Mouse (Mus musculus): ENCODE data around the gene B230217C12Rik. TPM values are rescaled to one million over a fixed set of nuclear protein-coding genes. Genes with fewer than 3 reads are reported as not detected.
"Not testable (repeated sequence)": the region's sequence is repeated elsewhere in the genome, so short reads cannot be mapped to it uniquely, and the experiment has no call there.

The B230217C12Rik gene
- polyA plus RNA-seq, 1 experiment from 2014 or later: 4.3 TPM

DNA sequence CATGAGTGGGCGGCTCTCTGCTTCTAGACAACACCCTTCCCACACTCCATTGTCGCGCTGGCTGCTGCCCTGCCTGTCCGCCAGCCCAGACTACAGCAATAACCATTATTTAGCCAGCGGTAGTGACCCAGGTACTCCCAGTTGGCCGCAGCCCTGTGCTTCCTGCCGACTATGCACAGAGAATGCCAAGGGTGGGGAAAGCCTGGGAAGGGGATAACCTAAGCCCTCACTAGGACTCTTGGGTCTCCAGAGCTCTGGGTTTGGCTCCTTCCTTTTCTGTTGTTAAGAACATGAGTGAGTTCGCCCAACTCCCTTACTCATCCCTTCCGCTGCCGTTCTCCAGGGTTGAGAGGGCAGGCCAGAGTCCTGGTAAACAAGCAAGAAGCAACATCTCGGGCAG is 8.6 kb upstream of the B230217C12Rik start:
- Histone ChIP-seq H3K4me1 (ENCODE audit: insufficient read depth, low read length) (peaks cover 3% of the 10 kb centered on the region; the same call in 1 of the 2 replicates), H3K4me2 (replicated peaks; ENCODE audit: low read depth, low read length) (no peak overlapping the region), H3K27ac (ENCODE audit: low read length) (no peak overlapping the region), H3K9me3 (ENCODE audit: low read length) (no peaks in the 10 kb centered on the region), H3K36me3 (ENCODE audit: insufficient read depth, low read length) (peaks cover 48% of the 10 kb centered on the region), H3K9ac (replicated peaks; ENCODE audit: low read length) (no peak overlapping the region), H3K27me3 (ENCODE audit: insufficient read depth, low read length) (no peaks in the 10 kb centered on the region), H3K4me3 (ENCODE audit: low read length) (no peak overlapping the region)
- ATAC-seq (ENCODE audit: low FRiP score, low TSS enrichment): no peak
- WGBS: 60% methylated on average over 11 of the region's 11 CpGs

DNA sequence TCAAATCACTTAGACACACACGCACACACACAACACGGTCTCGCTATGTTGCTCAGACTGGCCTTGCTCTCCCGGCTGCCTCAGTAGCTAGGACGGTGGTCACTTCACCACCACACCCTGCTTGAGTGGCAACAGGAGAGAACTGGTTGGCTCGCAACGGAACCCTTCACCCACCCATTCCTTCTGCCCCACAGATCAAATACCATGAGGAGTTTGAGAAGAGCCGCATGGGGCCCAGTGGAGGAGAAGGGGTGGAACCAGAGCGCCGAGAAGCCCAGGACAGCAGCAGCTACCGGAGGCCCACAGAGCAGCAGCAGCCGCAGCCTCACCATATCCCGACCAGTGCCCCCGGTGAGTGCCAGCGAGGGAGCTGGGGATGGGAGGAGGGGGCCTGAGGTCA is 7.2 kb upstream of the B230217C12Rik start:
- no peak overlapping the region for H3K9ac ChIP-seq (replicated peaks; ENCODE audit: low read length)
- H3K4me2 ChIP-seq (replicated peaks; ENCODE audit: low read depth, low read length): no peak overlapping the region
- H3K9me3 ChIP-seq (ENCODE audit: low read length): no peaks in the 10 kb centered on the region
- H3K27ac ChIP-seq (ENCODE audit: low read length): no peak overlapping the region
- no peaks in the 10 kb centered on the region for H3K27me3 ChIP-seq (ENCODE audit: insufficient read depth, low read length)
- H3K4me3 ChIP-seq (ENCODE audit: low read length): no peak overlapping the region
- H3K4me1 ChIP-seq (ENCODE audit: insufficient read depth, low read length): peaks cover 3% of the 10 kb centered on the region; the same call in 1 of the 2 replicates
- H3K36me3 ChIP-seq (ENCODE audit: insufficient read depth, low read length): peaks cover 46% of the 10 kb centered on the region
- no peak for ATAC-seq (ENCODE audit: low FRiP score, low TSS enrichment)
- 80% methylated on average over 15 of the region's 15 CpGs for WGBS

DNA sequence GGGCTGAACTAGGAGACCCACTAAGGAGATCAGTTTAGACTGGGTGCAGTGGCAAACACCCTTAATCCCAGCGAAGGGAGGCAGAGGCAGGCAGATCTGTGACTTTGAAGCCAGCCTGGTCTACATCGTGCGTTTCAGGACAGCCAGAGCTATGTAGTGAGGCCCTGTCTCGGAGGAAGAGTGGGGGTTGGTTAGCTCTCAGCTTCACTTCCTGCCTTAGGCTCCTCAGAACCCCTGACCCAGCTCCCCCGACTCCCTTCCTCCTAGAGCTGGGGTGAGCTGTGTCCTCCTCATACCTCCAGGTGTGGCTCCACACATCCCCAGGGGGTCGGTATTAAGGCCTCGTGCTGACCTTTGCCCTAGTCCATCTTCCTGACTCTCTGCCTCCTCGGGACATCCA is 4.0 kb upstream of the B230217C12Rik start:
- Histone ChIP-seq H3K36me3 (ENCODE audit: insufficient read depth, low read length) (peaks cover 43% of the 10 kb centered on the region), H3K4me3 (ENCODE audit: low read length) (no peak overlapping the region), H3K9me3 (ENCODE audit: low read length) (no peaks in the 10 kb centered on the region), H3K9ac (replicated peaks; ENCODE audit: low read length) (no peak overlapping the region), H3K4me1 (ENCODE audit: insufficient read depth, low read length) (peaks cover 5% of the 10 kb centered on the region; the same call in 1 of the 2 replicates), H3K4me2 (replicated peaks; ENCODE audit: low read depth, low read length) (no peak overlapping the region), H3K27ac (ENCODE audit: low read length) (no peak overlapping the region), H3K27me3 (ENCODE audit: insufficient read depth, low read length) (no peaks in the 10 kb centered on the region)
- ATAC-seq (ENCODE audit: low FRiP score, low TSS enrichment): no peak
- WGBS: 64% methylated on average over 8 of the region's 8 CpGs

DNA sequence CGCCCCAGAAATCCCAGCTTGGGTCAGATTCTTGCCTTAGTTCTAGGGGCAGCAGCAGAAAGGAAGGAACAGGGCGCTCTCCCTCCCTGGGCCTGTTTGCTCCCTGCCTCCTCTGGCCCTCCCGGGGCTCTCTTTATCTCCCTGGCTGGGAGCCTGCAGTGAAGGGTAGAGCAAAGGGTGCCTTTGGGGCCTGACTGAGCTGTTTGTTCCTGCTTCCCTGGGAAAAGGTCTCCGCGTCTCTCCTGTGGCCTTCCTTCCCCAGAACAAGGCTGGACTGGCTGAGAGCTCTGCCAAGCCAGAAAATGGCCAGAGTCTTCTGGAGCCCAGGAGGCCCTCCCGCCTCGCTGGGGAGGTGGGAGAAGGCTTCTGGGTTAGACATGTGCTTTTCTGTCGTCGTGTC is 3.5 kb upstream of the B230217C12Rik start:
- H3K36me3 ChIP-seq (ENCODE audit: insufficient read depth, low read length): peaks cover 43% of the 10 kb centered on the region
- WGBS: 86% methylated on average over 9 of the region's 9 CpGs
- not testable (repeated sequence) for H3K9ac ChIP-seq (replicated peaks; ENCODE audit: low read length); H3K27me3 ChIP-seq (ENCODE audit: insufficient read depth, low read length); H3K9me3 ChIP-seq (ENCODE audit: low read length); ATAC-seq (ENCODE audit: low FRiP score, low TSS enrichment); H3K4me3 ChIP-seq (ENCODE audit: low read length); H3K4me2 ChIP-seq (replicated peaks; ENCODE audit: low read depth, low read length); H3K4me1 ChIP-seq (ENCODE audit: insufficient read depth, low read length); H3K27ac ChIP-seq (ENCODE audit: low read length)

DNA sequence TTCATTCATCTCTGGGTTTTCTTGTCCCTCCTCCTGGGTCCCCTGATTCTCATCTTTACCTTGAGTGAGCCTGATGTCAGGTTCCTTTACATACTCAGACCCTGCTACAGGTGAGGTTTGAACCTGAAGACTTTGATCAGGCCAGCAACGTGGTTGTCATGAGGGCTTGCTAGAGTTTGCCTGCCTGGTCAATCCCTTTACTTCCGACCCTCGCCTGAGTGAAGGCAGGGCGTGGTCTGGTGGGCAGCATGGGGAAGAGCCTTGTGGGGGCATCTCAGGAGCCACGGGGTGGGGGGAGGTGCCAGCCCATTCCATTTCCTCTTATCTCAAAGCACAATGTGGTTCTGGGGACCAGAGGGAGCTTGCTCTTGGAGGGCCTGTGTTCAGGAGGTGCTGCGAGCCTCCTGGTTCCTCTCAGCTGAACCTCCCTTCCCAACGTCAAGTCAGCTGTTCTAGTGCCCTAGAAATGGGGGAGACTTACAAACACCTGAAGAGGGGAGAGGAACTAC is 2.9 kb upstream of the B230217C12Rik start:
- H3K4me2 ChIP-seq (replicated peaks; ENCODE audit: low read depth, low read length): no peak overlapping the region
- no peaks in the 10 kb centered on the region for H3K9me3 ChIP-seq (ENCODE audit: low read length)
- H3K4me1 ChIP-seq (ENCODE audit: insufficient read depth, low read length): peaks cover 9% of the 10 kb centered on the region
- no peak overlapping the region for H3K27ac ChIP-seq (ENCODE audit: low read length)
- no peak for ATAC-seq (ENCODE audit: low FRiP score, low TSS enrichment)
- H3K4me3 ChIP-seq (ENCODE audit: low read length): no peak overlapping the region
- WGBS: 77% methylated on average over 7 of the region's 7 CpGs
- H3K36me3 ChIP-seq (ENCODE audit: insufficient read depth, low read length): peaks cover 43% of the 10 kb centered on the region
- no peaks in the 10 kb centered on the region for H3K27me3 ChIP-seq (ENCODE audit: insufficient read depth, low read length)
- no peak overlapping the region for H3K9ac ChIP-seq (replicated peaks; ENCODE audit: low read length)

DNA sequence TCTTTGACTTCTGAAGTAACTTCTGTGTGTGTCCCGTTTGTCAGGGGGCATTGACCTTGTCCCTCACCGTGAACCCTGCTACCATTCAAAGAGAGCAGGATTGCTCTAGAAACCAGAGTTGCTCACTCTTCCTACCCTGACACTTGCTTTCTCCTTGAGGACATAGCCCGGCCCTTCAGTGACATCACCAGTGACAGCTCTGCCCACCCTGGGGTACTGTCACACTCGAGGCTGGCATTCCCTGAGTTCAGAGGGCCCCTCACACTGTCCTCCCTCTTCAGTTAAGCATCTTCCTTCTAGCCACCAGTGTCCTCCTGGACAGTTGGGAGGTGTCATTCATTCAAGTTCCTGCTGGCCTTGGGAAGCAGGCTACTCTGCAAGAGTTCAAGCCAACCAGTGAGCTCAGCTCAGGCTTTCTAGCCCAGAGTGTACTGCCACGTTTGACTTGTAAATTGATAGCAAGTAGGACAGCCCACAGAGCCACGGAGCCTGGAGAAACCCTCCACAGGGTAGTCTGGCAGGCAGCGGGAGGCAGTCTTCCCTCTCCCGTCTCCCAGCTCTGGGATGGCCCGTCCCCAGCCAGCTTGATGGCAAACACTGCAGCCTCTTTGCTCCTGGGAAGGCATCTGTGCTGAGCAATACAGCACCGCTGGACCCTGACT is 1.7 kb upstream of the B230217C12Rik start:
- H3K4me1 ChIP-seq (ENCODE audit: insufficient read depth, low read length): peaks cover 9% of the 10 kb centered on the region
- no peaks in the 10 kb centered on the region for H3K27me3 ChIP-seq (ENCODE audit: insufficient read depth, low read length)
- peaks cover 35% of the 10 kb centered on the region for H3K36me3 ChIP-seq (ENCODE audit: insufficient read depth, low read length)
- ATAC-seq (ENCODE audit: low FRiP score, low TSS enrichment): no peak
- no peak overlapping the region for H3K4me2 ChIP-seq (replicated peaks; ENCODE audit: low read depth, low read length)
- H3K9me3 ChIP-seq (ENCODE audit: low read length): no peaks in the 10 kb centered on the region
- 39% methylated on average over 10 of the region's 10 CpGs for WGBS
- no peak overlapping the region for H3K9ac ChIP-seq (replicated peaks; ENCODE audit: low read length)
- no peak overlapping the region for H3K4me3 ChIP-seq (ENCODE audit: low read length)
- peak overlapping the region; percentile 43; the same call in 1 of the 2 replicates for H3K27ac ChIP-seq (ENCODE audit: low read length)

DNA sequence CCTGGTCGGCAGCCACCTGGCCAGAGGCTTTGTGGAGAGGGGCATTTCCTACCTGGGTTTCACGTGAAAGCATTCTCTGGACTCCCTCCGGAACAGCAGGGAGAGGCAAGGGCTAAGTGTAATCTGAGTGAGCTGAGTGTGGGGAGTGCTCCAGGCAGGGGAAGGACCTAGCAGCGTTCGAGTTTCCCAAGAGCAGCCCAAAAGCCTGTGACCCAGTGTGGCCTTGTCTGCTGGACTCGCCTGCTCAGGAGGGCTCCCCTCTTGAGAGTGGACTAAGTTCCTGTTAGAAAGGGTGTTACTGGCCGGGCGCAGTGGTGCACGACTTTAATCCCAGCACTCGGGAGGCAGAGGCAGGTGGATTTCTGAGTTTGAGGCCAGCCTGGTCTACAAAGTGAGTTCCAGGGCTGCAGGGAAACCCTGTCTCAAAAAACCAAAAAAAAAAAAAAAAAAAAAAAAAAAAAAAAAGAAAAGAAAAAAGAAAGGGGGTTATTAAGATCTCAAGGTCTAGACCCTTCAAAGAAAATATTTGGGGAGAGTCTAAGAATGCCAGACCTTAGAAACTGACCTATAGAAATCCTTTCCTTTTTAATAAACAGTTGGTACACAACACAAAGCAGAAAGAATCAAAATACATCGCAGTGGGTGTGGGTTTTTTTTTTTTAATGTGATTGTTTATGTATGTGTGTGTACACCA is 992 bp upstream of the B230217C12Rik start:
- 52% methylated on average over 11 of the region's 11 CpGs for WGBS
- no peaks in the 10 kb centered on the region for H3K9me3 ChIP-seq (ENCODE audit: low read length)
- no peak overlapping the region for H3K9ac ChIP-seq (replicated peaks; ENCODE audit: low read length)
- H3K4me1 ChIP-seq (ENCODE audit: insufficient read depth, low read length): peaks cover 9% of the 10 kb centered on the region
- H3K27ac ChIP-seq (ENCODE audit: low read length): peak overlapping the region; percentile 43
- ATAC-seq (ENCODE audit: low FRiP score, low TSS enrichment): peak; percentile 50; the same call in 1 of the 2 replicates
- H3K4me2 ChIP-seq (replicated peaks; ENCODE audit: low read depth, low read length): no peak overlapping the region
- no peaks in the 10 kb centered on the region for H3K27me3 ChIP-seq (ENCODE audit: insufficient read depth, low read length)
- peaks cover 28% of the 10 kb centered on the region for H3K36me3 ChIP-seq (ENCODE audit: insufficient read depth, low read length)
- no peak overlapping the region for H3K4me3 ChIP-seq (ENCODE audit: low read length)

DNA sequence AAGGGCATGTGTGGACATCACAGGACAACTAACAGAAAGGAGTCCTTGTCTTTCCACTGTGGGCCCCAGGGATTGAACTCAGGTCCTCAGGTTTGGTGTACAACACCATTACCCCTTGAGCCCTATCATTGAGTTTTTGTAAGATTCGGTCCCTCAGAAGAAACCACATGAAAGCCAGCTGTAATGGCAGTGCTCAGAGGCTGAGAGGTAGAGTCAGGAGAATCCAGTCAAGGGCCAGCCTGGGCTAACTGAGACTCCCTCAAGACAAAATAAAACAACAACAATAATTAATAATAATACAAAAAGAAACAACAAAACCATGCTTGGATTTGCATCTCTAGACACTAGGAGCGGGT is 467 bp upstream of the B230217C12Rik start:
- peak overlapping the region; percentile 69; the same call in 1 of the 2 replicates for H3K4me2 ChIP-seq (replicated peaks; ENCODE audit: low read depth, low read length)
- no peaks in the 10 kb centered on the region for H3K27me3 ChIP-seq (ENCODE audit: insufficient read depth, low read length)
- H3K27ac ChIP-seq (ENCODE audit: low read length): peak overlapping the region; percentile 85; the same call in 1 of the 2 replicates
- no peaks in the 10 kb centered on the region for H3K9me3 ChIP-seq (ENCODE audit: low read length)
- H3K9ac ChIP-seq (replicated peaks; ENCODE audit: low read length): no peak overlapping the region
- no peak overlapping the region for H3K4me3 ChIP-seq (ENCODE audit: low read length)
- peaks cover 9% of the 10 kb centered on the region for H3K4me1 ChIP-seq (ENCODE audit: insufficient read depth, low read length)
- peaks cover 23% of the 10 kb centered on the region for H3K36me3 ChIP-seq (ENCODE audit: insufficient read depth, low read length)
- 64% methylated on average over 2 of the region's 2 CpGs for WGBS
- no peak for ATAC-seq (ENCODE audit: low FRiP score, low TSS enrichment)

DNA sequence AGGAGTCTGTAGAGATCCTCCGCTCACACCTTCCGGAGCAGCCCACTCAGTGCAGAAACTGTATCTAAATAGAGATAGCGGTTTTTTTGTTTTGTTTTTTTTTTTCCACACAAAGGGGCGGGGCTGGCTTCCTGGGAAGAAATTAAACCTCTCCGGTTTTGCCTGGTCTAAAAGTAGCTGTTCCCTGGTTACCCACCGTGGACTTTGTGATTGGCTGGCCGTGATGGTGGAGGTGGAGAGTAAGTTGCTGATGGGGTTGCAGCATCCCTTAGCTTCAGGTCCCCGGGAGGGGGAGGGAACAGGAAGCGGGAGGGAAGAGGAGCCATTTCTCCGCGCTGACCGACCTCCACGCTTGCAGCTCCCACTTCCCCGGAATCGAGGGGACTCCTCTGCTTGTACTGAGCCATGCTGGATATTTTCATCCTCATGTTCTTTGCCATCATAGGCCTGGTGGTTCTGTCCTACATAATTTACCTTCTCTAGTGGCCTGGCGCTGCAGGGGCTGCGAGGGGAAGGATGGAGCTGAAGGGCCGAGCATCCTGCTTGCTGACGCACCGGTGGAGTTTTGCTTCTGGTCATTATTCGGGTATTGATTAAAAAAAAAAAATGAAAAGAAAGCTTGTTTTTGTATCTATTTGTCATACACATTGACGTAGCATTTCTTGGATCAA is 546 bp downstream of the B230217C12Rik start:
- Histone ChIP-seq H3K4me3 (ENCODE audit: low read length) (peak overlapping the region; percentile 56), H3K27ac (ENCODE audit: low read length) (peak overlapping the region; percentile 85), H3K9me3 (ENCODE audit: low read length) (no peaks in the 10 kb centered on the region), H3K4me1 (ENCODE audit: insufficient read depth, low read length) (peaks cover 9% of the 10 kb centered on the region), H3K9ac (replicated peaks; ENCODE audit: low read length) (peak overlapping the region; percentile 68), H3K36me3 (ENCODE audit: insufficient read depth, low read length) (peaks cover 13% of the 10 kb centered on the region; the same call in 1 of the 2 replicates), H3K27me3 (ENCODE audit: insufficient read depth, low read length) (no peaks in the 10 kb centered on the region), H3K4me2 (replicated peaks; ENCODE audit: low read depth, low read length) (peak overlapping the region; percentile 69)
- peak; percentile 88 for ATAC-seq (ENCODE audit: low FRiP score, low TSS enrichment)
- 2% methylated on average over 22 of the region's 22 CpGs for WGBS
